In genomic region chr5:30638041-30638440, GRCm38 (mm10) we compare ENCODE assay signal across 9 mouse cellular contexts. TPM values are rescaled to one million over a fixed set of nuclear protein-coding genes. Genes with fewer than 3 reads are reported as not detected.
A peak's percentile ranks its signal among the peaks of the same experiment; 100 is the strongest.
DNase-seq lines count a peak whose midpoint lies in the region; ATAC-seq and TF ChIP-seq lines count a peak whose summit lies in the region.
"Had no signal": no experiment of that assay in that cellular context is flagged by ENCODE, and none has a peak within 500 bp of the region (broad histone marks: within the 10 kb centered on the region; RNA-seq: fewer than 3 reads in every experiment).

No protein-coding gene starts in this region.

- H3K4me2 ChIP-seq in hindbrain, postnatal 0 days (ENCODE audit: low read depth, low read length): no peak overlapping the region
- H3K4me2 ChIP-seq: liver, embryonic 15.5 days had no signal

- H3K27me3 ChIP-seq in hindbrain, postnatal 0 days (ENCODE audit: insufficient read depth, low read length): no peaks in the 10 kb centered on the region
- H3K27me3 ChIP-seq: liver, embryonic 15.5 days had no signal

- H3K36me3 ChIP-seq in hindbrain, postnatal 0 days (ENCODE audit: insufficient read depth, low read length): no peaks in the 10 kb centered on the region
- H3K36me3 ChIP-seq: liver, embryonic 15.5 days had no signal

- 7% methylated on average over 6 of the region's 6 CpGs for WGBS in hindbrain, postnatal 0 days

- ATAC-seq in hindbrain, postnatal 0 days: peak; percentile 81
- ATAC-seq in megakaryocyte progenitor cell, adult 5-6 weeks (replicated peaks; ENCODE audit: poor library complexity): peak; percentile 99

- H3K9ac ChIP-seq in hindbrain, postnatal 0 days (replicated peaks; ENCODE audit: low read length): no peak overlapping the region
- H3K9ac ChIP-seq: liver, embryonic 15.5 days had no signal

- no peaks in the 10 kb centered on the region for H3K4me1 ChIP-seq in hindbrain, postnatal 0 days (ENCODE audit: insufficient read depth, low read length)
- H3K4me1 ChIP-seq: liver, embryonic 15.5 days had no signal

- H3K4me3 ChIP-seq in hindbrain, postnatal 0 days (ENCODE audit: low read length): no peak overlapping the region
- H3K4me3 ChIP-seq: liver, embryonic 15.5 days had no signal

- TF ChIP-seq CTCF in hindbrain, postnatal 0 days (IDR thresholded peaks at IDR 0.05; ENCODE audit: low read depth): peak; percentile 95

- no peak overlapping the region for H3K27ac ChIP-seq in hindbrain, postnatal 0 days
- H3K27ac ChIP-seq: liver, embryonic 15.5 days had no signal

- peak; percentile 66 for DNase-seq in MEL-GATA-1-ER (ENCODE audit: extremely low read depth, low read depth)
- DNase-seq in cerebellum, adult 11 months: peak; percentile 79
- peak; percentile 65 to 90 for DNase-seq in frontal cortex, adult 2 months (ENCODE audit: extremely low spot score in 1 of 2, low spot score in 1 of 2)
- DNase-seq in hindbrain, postnatal 0 days (ENCODE audit: low spot score): peak; percentile 90
- DNase-seq in left cerebral cortex, adult 18-20 months (ENCODE audit: low spot score in 2 of 2): peak; percentile 83 to 85
- DNase-seq in right cerebral cortex, postnatal 14 days: peak; percentile 85
- DNase-seq in urinary bladder, postnatal 4 days (ENCODE audit: low spot score in 2 of 2): peak; percentile 66 to 76

- no peaks in the 10 kb centered on the region for H3K9me3 ChIP-seq in hindbrain, postnatal 0 days (ENCODE audit: low read length)
- H3K9me3 ChIP-seq: liver, embryonic 15.5 days had no signal

RNA-seq across cellular contexts. Expression of gene Slc35f6, which starts 9.7 kb away (rescaled TPM):
- 56.5 and 56.9 TPM in 2 replicates for polyA plus RNA-seq in frontal cortex, adult 2 months (2012; rRNA removed)
- 70.6 and 95.8 TPM in 2 replicates for total RNA-seq in hindbrain, postnatal 0 days (2014; rRNA removed)
- polyA plus RNA-seq in hindbrain, postnatal 0 days (2015; fragmentation: Nextera tagmentation; extraction: Ambion mirVana): 29.6 and 31.3 TPM in 2 replicates
- total RNA-seq in left cerebral cortex, adult 18-20 months (2021): 10 to 100 TPM; 39.6 to 41.6 TPM
- total RNA-seq in megakaryocyte progenitor cell, adult 5-6 weeks (2015): 5.6 and 6.2 TPM in 2 replicates
- total RNA-seq in megakaryocyte progenitor cell, adult 5-6 weeks (2017): 5.2 and 7.0 TPM in 2 replicates

RNA-seq across cellular contexts. Expression of gene Cenpa, which starts 28.5 kb away (rescaled TPM):
- polyA plus RNA-seq in frontal cortex, adult 2 months (2012; rRNA removed): 3.5 and 4.3 TPM in 2 replicates
- 27.8 and 28.1 TPM in 2 replicates for total RNA-seq in hindbrain, postnatal 0 days (2014; rRNA removed)
- polyA plus RNA-seq in hindbrain, postnatal 0 days (2015; fragmentation: Nextera tagmentation; extraction: Ambion mirVana): 53.4 and 63.2 TPM in 2 replicates
- total RNA-seq in left cerebral cortex, adult 18-20 months (2021): 1 to 10 TPM; 2.8 to 5.3 TPM
- 152 and 180 TPM in 2 replicates for total RNA-seq in megakaryocyte progenitor cell, adult 5-6 weeks (2015)
- 80.7 and 103 TPM in 2 replicates for total RNA-seq in megakaryocyte progenitor cell, adult 5-6 weeks (2017)

RNA-seq across cellular contexts. Expression of gene Kcnk3, which starts 50.1 kb away (rescaled TPM):
- 18.0 and 23.1 TPM in 2 replicates for polyA plus RNA-seq in frontal cortex, adult 2 months (2012; rRNA removed)
- total RNA-seq in hindbrain, postnatal 0 days (2014; rRNA removed): 23.2 and 30.3 TPM in 2 replicates
- polyA plus RNA-seq in hindbrain, postnatal 0 days (2015; fragmentation: Nextera tagmentation; extraction: Ambion mirVana): 11.5 and 12.7 TPM in 2 replicates
- 10 to 100 TPM; 22.6 to 24.2 TPM for total RNA-seq in left cerebral cortex, adult 18-20 months (2021)
- not detected in 2 replicates for total RNA-seq in megakaryocyte progenitor cell, adult 5-6 weeks (2015)
- not detected in 2 replicates for total RNA-seq in megakaryocyte progenitor cell, adult 5-6 weeks (2017)

Comparison
In these comparisons a context has a peak if more than half of its experiments do, and no peak if none do; other contexts are left out.
1. RNA of gene Kcnk3, which starts 50.1 kb away (total RNA-seq): 22.6 to 24.2 TPM in left cerebral cortex, adult 18-20 months and 23.2 to 30.3 TPM in hindbrain, postnatal 0 days; not detected in megakaryocyte progenitor cell, adult 5-6 weeks; every median in the first group is over 10 times any median in the second.
2. Peak in every context shown above with its lines, with median percentiles within 50 percentile points of each other: DNase-seq.